Mouse (Mus musculus) testis, adult 2 months (tissue): Measurements from ENCODE around the gene Smim14.

Experiments
- CTCF ChIP-seq: fragments of 200-500 bp; IDR thresholded peaks from 2 replicates; pipeline ENCODE4 v1.5.1; 2012; ENCODE audit warnings: low read depth, mild to moderate bottlenecking, inconsistent platforms, low read length, moderate library complexity; ENCODE audit not compliant: control insufficient read depth, insufficient read depth, insufficient replicate concordance
- POLR2A ChIP-seq: fragments of 200-500 bp; IDR thresholded peaks from 2 replicates; pipeline ENCODE4 v1.6.1; 2012; ENCODE audit warnings: low read depth, mild to moderate bottlenecking, inconsistent platforms, low read length, moderate library complexity; ENCODE audit not compliant: control insufficient read depth

DNA sequence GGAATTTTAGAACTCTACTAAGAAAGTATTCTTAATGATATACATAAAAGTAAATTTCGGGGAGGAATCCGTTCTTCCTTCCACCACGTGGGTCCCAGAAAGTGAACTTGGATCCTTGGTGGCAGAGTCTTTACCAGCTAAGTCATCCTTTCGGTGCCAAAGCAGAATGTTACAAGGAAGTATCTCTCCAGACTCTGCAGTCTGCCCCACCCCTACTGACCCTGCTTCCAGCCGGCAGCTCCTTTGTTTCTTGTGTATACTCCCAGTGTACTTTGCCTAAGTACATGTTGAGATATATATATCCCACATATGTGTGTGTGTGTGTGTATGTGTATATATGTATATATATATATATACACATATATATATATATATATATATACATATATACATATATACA, 107.5 kb downstream of the Smim14 start:
- TF ChIP-seq POLR2A (no peak), CTCF (no peak)
